Mouse (Mus musculus): ENCODE data around the gene Slc38a11.

DNA sequence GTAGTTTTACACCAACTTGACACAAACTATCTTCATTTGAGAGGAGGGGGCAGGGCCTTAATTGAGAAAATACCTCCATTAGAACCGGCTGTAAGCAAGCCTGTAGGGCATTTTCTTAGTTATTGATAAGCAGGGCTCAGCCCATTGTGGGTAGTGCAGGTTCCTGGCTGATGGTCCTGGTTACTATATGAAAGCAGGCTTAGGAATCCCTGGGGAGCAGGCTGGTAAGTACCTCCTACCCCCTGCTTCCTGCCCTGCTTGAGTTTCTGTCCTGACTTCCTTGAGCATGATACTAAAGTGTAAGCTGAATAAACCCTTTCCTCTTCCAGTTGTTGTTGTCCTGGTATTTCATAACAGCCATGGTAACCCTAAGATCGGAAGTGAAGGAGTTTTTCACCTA lies 89.9 kb downstream of the Slc38a11 start:
- TF ChIP-seq POLR2A (IDR thresholded peaks at IDR 0.05; ENCODE audit: extremely low read depth, insufficient read depth, low read length) (no peak), CTCF (IDR thresholded peaks at IDR 0.05; ENCODE audit: low read depth, low read length) (no peak)
